Mouse (Mus musculus) spleen, adult 2 months (tissue): ENCODE measurements around the gene Calm2.

Source experiments
- CTCF ChIP-seq: fragments of 200-500 bp; IDR thresholded peaks from 2 replicates; pipeline ENCODE4 v1.5.1; 2011; ENCODE audit warnings: mild to moderate bottlenecking, inconsistent platforms; ENCODE audit not compliant: insufficient read depth, insufficient read length, insufficient replicate concordance; ENCODE audit errors: extremely low read depth
- POLR2A ChIP-seq: fragments of 200-500 bp; IDR thresholded peaks from 2 replicates; pipeline ENCODE4 v1.6.1; 2011; ENCODE audit warnings: low read depth, low read length, inconsistent platforms

DNA sequence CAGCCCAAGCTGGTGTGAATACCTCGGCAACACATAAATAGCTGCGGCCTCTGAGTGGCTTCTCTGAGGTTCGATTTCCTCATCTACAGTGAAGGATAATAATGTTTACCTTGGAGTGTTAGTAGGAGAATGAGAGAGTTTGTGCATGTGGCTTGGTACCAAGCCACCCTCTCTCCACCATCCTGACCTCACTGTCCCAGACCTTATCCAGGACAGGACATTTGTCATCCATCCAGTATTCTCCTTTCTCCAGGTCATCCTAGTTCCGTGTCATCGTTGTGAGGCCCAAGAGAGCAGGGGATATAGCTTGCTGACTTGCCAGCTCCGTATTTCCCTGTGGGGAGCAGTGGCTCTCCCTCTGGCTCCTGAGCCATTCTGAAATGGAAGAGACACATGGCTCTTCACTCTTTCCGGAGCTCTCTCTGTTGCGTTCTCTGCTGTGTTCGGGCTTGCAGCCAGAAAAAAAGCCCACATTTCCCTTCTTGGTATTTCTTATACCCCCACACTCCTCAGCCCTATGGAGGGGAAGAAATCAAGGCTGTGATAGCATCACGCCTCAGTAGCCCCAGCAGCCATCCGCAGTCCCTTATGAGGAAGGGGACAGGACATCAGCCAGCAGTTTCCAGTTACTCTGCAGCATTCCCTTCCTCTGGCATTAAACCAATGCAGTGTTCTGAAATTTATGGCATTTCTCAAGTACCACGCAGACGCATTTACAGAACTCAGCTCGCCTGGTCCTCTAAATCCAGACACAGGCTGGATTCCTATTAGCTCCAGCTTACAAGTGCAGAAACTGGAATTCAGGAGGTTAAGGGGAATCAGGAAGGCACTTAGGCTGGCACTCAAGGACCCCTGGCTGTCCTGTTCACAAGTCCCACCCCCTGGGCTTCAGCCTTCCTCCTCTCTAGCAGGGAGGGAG lies 13.3 kb upstream of the Calm2 start:
- no peak for TF ChIP-seq POLR2A
- no peak for TF ChIP-seq CTCF
